Comparison of ENCODE assay signal across 8 mouse cellular contexts in genomic region chr10:128058601-128059151, GRCm38 (mm10). TPM values are rescaled to one million over a fixed set of nuclear protein-coding genes. Genes with fewer than 3 reads are reported as not detected.
DNase-seq lines count a peak whose midpoint lies in the region; ATAC-seq lines count a peak whose summit lies in the region.

Gene Ptges3, plus strand, starts transcription at chr10:128058954.

- H3K4me2 ChIP-seq in intestine, embryonic 14.5 days (ENCODE audit: low read length), result peak within 1 kb of the TSS; percentile 91

- peak; percentile 98 to 99 for DNase-seq in adrenal gland, adult (ENCODE audit: inconsistent age in 2 of 2, low spot score in 1 of 2)
- peak; percentile 99 for DNase-seq in embryo, embryonic 10.5 days (ENCODE audit: low spot score)
- peak; percentile 97 for DNase-seq in gastrocnemius, postnatal 25 days
- DNase-seq in intestine, embryonic 14.5 days (ENCODE audit: low spot score), result peak; percentile 95
- DNase-seq in left cerebral cortex, postnatal 14 days (ENCODE audit: low spot score in 2 of 2), result peak; percentile 99
- DNase-seq in mesoderm, embryonic 11.5 days (ENCODE audit: low read depth, low spot score), result peak; percentile 97
- DNase-seq in right cerebral cortex, postnatal 36 days (ENCODE audit: low spot score in 2 of 2), result peak; percentile 93 to 95
- peak; percentile 97 for DNase-seq in yolk sac, embryonic 10.5 days (ENCODE audit: low spot score)

- H3K4me3 ChIP-seq in intestine, embryonic 14.5 days (ENCODE audit: low read depth, low read length), result peak within 1 kb of the TSS; percentile 90

- peak; percentile 91 for ATAC-seq in intestine, embryonic 14.5 days (replicated peaks; ENCODE audit: low FRiP score, low TSS enrichment, low read depth)

- WGBS in intestine, embryonic 14.5 days, result under 1% methylated on average over 71 of the region's 72 CpGs

- peak within 1 kb of the TSS; percentile 95 for H3K9ac ChIP-seq in intestine, embryonic 14.5 days (ENCODE audit: low read length)

- no peaks in the 10 kb centered on the region for H3K9me3 ChIP-seq in intestine, embryonic 14.5 days (ENCODE audit: control insufficient read depth, low read length)

- H3K27ac ChIP-seq in intestine, embryonic 14.5 days (ENCODE audit: low read depth), result peak within 1 kb of the TSS; percentile 93

- intact Hi-C loops in left cerebral cortex, postnatal 14 days (cut with DNase I), result no loop called here

- H3K27me3 ChIP-seq in intestine, embryonic 14.5 days (replicated peaks; ENCODE audit: control insufficient read depth, insufficient read depth, low read length), result no peaks in the 10 kb centered on the region

- peaks cover 18% of the 10 kb centered on the region for H3K4me1 ChIP-seq in intestine, embryonic 14.5 days (replicated peaks; ENCODE audit: control insufficient read depth, insufficient read depth, low read length)

- peaks cover 13% of the 10 kb centered on the region for H3K36me3 ChIP-seq in intestine, embryonic 14.5 days (ENCODE audit: control insufficient read depth, insufficient read depth, low read length)

RNA-seq across cellular contexts. Expression of gene Ptges3, which starts in this region (rescaled TPM):
- total RNA-seq in gastrocnemius, postnatal 25 days (2021), result 10 to 100 TPM; 61.5 to 62.3 TPM
- polyA plus RNA-seq in intestine, embryonic 14.5 days (2014; fragmentation: Nextera tagmentation; extraction: Ambion mirVana), result 465 and 489 TPM in 2 replicates
- 100 to 1,000 TPM; 131 to 134 TPM for total RNA-seq in left cerebral cortex, postnatal 14 days (2021)

Comparison
In these comparisons a context has a peak if more than half of its experiments do, and no peak if none do; other contexts are left out.
1. Peak in every context shown above with its lines: DNase-seq, ATAC-seq, H3K4me3 ChIP-seq and H3K27ac ChIP-seq.